Mouse (Mus musculus) kidney, adult 2 months (tissue): ENCODE data around the gene F11r.

Experiments used
- CTCF ChIP-seq: fragments of 200-500 bp; conservative IDR thresholded peaks from 2 replicates; pipeline ENCODE4 v1.5.1; 2011; ENCODE audit warnings: low read depth, mild to moderate bottlenecking, control low read depth, low read length, moderate library complexity, mixed read lengths; ENCODE audit not compliant: insufficient read depth, insufficient read length
- POLR2A ChIP-seq: fragments of 200-500 bp; IDR thresholded peaks from one replicate; pipeline ENCODE4 v1.6.1; 2011; ENCODE audit warnings: low read depth, low read length, control low read depth

GRCm38 (mm10) chr1:171401821-171402220, 35.5 kb upstream of the F11r start:
- TF ChIP-seq CTCF = no peak
- no peak for TF ChIP-seq POLR2A
